Mouse (Mus musculus) frontal cortex, postnatal 14 days (tissue): ENCODE measurements around the gene Kdm1a.
A peak's percentile ranks its signal among the peaks of the same experiment; 100 is the strongest.

ENCODE experiments used
- DNase-seq, 2 experiments: peaks; one replicate each; pipeline ENCODE4 v3.0.0; 2022; ENCODE audit warnings: low spot score in 2 of 2

Gene Kdm1a

DNA sequence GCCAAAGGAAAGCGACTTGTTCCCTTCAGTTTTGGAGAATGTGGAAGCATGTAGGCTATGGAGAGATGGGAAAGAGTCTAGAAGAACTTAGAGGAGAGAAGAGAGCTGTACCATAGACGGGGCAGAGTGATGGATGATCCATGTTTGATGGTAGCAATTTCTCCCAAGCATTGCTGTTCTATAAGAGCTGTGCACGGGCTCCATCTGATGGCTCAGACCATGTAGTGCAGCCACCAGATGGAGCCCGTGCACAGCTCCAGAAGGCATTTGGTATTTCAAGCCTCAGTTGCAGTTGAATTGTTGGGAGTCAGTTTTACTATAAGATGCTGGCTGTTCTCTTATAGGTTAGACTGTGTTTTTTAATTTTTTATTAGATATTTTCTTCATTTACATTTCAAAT, 76.1 kb downstream of the Kdm1a start:
- DNase-seq, result peak in 1 of 2 experiments; percentile 46

DNA sequence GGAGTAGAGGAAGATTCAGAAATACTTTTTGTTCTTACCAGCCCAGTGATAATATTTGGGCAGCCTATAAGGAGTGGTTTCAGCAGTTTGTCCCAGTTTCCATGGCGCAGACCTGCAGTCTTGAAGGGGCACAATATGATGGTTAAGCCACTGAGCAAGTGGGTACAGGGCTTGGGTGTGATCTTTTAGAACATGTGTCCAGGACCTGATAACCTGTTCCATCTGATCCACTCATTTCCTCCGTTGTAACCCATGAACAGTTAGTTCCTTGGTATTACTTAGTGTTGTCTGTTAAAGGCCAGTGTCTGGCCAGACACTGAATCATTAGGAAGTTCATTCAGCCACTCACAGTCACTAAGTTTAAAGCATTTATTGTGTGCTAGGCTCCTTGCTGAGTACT, 78.2 kb downstream of the Kdm1a start:
- no peak for DNase-seq

DNA sequence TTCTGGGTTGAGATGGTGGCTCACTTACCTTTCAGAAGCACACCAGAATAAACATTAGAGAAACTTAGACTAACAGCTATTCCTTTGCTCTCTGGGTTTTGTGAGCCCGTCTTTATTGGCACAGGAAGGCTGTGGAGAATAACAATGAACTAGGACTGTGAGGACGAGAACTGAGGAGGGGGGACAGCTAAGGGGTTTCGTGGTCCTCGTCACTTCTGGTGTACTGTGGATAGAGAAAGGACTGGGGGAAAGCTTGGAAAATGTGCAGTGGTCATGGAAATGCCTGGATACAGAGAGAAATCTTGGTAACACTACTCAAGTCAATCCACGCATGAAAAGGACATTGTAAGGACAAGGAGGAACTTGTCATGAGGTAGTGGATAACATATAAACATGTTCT, 80.6 kb downstream of the Kdm1a start:
- no peak for DNase-seq

GRCm38 (mm10) chr4:136519866-136520265, 82.7 kb downstream of the Kdm1a start:
- no peak for DNase-seq

GRCm38 (mm10) chr4:136518576-136518975, 83.9 kb downstream of the Kdm1a start:
- no peak for DNase-seq

DNA sequence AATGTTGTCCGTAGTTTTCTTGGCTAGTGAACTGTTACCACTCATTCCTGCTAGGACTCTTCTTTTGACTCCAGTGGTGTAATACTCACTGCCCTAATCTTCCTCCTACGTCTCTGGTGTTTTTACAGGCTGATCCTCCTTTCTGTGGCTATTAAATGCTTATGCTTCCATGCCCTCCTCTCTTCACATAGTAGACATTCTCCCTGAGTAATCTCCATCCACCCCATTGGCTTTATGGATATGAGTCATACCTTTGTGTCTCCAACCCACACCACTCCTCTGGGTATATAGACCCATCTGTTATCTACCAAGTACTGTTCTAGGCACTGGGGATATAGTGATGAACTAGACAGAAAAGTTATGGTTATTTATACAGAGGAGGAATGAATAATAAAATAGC, 84.4 kb downstream of the Kdm1a start:
- DNase-seq, result no peak

GRCm38 (mm10) chr4:136512905-136513304, 89.6 kb downstream of the Kdm1a start:
- no peak for DNase-seq

DNA sequence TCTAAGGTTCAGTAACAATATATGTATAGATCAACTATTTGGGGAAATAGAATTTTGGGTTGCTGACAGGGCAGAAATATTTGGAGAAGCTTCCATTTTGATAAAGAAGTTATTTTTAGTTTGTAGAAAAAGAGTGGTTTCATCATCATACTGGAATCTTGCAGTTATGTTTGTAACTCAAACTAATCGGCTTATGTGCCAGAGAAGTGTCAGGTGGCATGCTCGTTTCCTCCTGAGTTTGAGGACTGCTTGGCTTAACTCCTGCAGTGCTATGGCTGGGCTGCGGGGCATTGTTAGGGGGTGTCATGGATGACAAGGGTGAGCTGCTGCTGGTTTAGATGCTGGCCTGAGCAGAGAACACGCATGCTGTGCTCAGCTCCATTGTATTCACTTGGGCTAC, 90.8 kb downstream of the Kdm1a start:
- no peak for DNase-seq

DNA sequence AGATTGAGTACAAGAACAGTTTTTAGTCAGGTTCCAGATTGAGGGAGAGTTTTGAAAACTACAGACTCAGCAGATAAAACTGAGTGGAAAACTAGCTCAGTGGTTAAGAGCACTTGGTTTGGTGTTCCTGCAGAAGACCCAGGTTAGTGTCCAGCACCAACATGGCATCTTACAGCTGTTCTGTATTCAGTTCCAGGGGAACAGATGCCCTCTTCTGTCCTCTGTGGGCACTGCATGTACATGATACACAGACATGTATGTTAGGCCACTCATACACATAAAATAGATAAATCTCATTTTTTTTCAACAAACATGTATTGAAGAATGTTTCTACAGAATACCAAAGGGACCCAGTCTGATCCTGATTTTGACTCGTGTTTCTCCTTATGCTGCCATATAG, 92.7 kb downstream of the Kdm1a start:
- DNase-seq, result no peak

- no peak for DNase-seq
Measured at GRCm38 (mm10) chr4:136505426-136506215, 96.9 kb downstream of the Kdm1a start.
